Mouse (Mus musculus) erythroblast, embryonic 14.5 days (primary cell): ENCODE data around the gene 4930516K23Rik.

Source experiments
- GATA1 ChIP-seq: IDR thresholded peaks from 2 replicates; pipeline ENCODE4 v1.6.1; 2012; ENCODE audit warnings: low read length, inconsistent platforms, mixed read lengths
- TAL1 ChIP-seq: IDR thresholded peaks from 3 replicates; pipeline ENCODE4 v1.6.1; 2012; ENCODE audit warnings: low read length, inconsistent platforms, mixed read lengths

DNA sequence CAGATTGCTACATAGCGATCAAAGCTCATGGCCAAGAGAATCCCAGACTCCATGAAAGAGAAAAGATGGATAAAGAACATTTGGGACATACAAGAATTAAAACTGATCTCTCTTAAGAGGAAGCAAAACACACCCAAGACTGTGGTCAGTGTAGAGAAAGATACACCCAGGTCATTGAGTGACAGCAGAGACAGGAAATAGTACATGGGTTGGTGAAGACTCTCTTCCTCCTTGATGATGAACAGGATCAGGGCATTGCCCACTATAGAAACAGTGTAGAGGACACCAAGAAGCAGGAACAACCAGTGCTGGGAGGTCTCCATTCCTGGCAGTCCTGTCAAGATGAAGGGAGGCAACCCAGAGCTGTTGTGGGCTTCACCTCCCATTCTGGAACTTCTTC lies 2.0 kb downstream of the 4930516K23Rik start:
- TF ChIP-seq TAL1 (no peak), GATA1 (no peak)
